Mouse (Mus musculus) heart, embryonic 10.5 days (tissue): ENCODE results near the gene Nckap1. TPM values are rescaled to one million over a fixed set of nuclear protein-coding genes. Genes with fewer than 3 reads are reported as not detected.
"Not testable (repeated sequence)": the region's sequence is repeated elsewhere in the genome, so short reads cannot be mapped to it uniquely, and the experiment has no call there.

Experiments
- DNase-seq: peaks from one replicate; pipeline ENCODE4 v3.0.0-alpha.2; 2017; ENCODE audit warnings: low spot score
- H3K27ac ChIP-seq: fragments of 300-500 bp; sonication (generic); 2 replicates; pipeline ENCODE4 v1.5.1; 2016; ENCODE audit warnings: mild to moderate bottlenecking
- H3K27me3 ChIP-seq: fragments of 300-500 bp; sonication (generic); 2 replicates; pipeline ENCODE4 v1.6.1; 2016; ENCODE audit warnings: mild to moderate bottlenecking; ENCODE audit not compliant: poor library complexity, insufficient read depth, severe bottlenecking
- H3K36me3 ChIP-seq: fragments of 300-500 bp; sonication (generic); 2 replicates; pipeline ENCODE4 v1.6.1; 2016; ENCODE audit warnings: mild to moderate bottlenecking, moderate library complexity
- H3K4me1 ChIP-seq: fragments of 300-500 bp; sonication (generic); 2 replicates; pipeline ENCODE4 v1.6.1; 2016; ENCODE audit warnings: mild to moderate bottlenecking
- H3K4me3 ChIP-seq: fragments of 300-500 bp; sonication (generic); 2 replicates; pipeline ENCODE4 v1.5.1; 2016; ENCODE audit warnings: mild to moderate bottlenecking, moderate library complexity
- H3K9me3 ChIP-seq: fragments of 300-500 bp; sonication (generic); 2 replicates; pipeline ENCODE4 v1.6.1; 2016; ENCODE audit warnings: mild to moderate bottlenecking, moderate library complexity
- WGBS: fragments of 180-500 bp; shearing (Covaris S2); methylation state at CpG from one replicate; pipeline ENCODE4 v1.1.7; 2016; 5-methylcytosine and 5-hydroxymethylcytosine counted together
- polyA plus RNA-seq: library from polyadenylated mRNA; unstranded; fragments of >200 nt; fragmentation: Nextera tagmentation; extraction: Ambion mirVana; gene quantifications from 2 replicates; pipeline ENCODE4 v1.2.1, GENCODE M21; 2016

The Nckap1 gene
- polyA plus RNA-seq, 1 experiment from 2014 or later, result 71.7 TPM

GRCm38 (mm10) chr2:80547901-80548300, 33.3 kb downstream of the Nckap1 start:
- H3K4me1 ChIP-seq, result no peaks in the 10 kb centered on the region
- DNase-seq, result no peak
- no peaks in the 10 kb centered on the region for H3K9me3 ChIP-seq
- 93% methylated on average over 1 of the region's 1 CpGs for WGBS
- no peak overlapping the region for H3K27ac ChIP-seq
- peaks cover 88% of the 10 kb centered on the region for H3K36me3 ChIP-seq
- H3K4me3 ChIP-seq, result no peak overlapping the region
- no peaks in the 10 kb centered on the region for H3K27me3 ChIP-seq

DNA sequence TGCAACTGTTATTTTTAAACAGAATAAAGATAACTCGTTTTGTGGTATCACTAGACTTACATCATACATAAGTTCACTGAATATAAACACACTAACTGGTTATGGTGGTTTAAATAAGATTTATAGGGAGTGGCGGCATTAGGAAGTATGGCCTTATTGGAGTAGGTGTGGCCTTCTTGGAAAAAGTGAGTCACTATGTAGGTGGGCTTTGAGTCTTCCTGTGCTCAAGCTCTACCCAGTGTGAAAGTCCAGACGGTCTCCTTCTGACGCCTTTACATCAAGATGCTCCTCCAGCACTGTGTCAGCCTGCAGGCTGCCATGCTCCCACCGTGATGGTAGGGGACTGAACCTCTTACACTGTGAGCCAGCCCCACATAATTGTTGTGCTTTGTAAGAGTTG, 38.4 kb downstream of the Nckap1 start:
- H3K9me3 ChIP-seq, result no peaks in the 10 kb centered on the region
- peaks cover 75% of the 10 kb centered on the region for H3K36me3 ChIP-seq
- no peak overlapping the region for H3K27ac ChIP-seq
- no peak for DNase-seq
- no peaks in the 10 kb centered on the region for H3K27me3 ChIP-seq
- H3K4me1 ChIP-seq, result no peaks in the 10 kb centered on the region
- WGBS, result 86% methylated on average over 5 of the region's 5 CpGs
- H3K4me3 ChIP-seq, result no peak overlapping the region

DNA sequence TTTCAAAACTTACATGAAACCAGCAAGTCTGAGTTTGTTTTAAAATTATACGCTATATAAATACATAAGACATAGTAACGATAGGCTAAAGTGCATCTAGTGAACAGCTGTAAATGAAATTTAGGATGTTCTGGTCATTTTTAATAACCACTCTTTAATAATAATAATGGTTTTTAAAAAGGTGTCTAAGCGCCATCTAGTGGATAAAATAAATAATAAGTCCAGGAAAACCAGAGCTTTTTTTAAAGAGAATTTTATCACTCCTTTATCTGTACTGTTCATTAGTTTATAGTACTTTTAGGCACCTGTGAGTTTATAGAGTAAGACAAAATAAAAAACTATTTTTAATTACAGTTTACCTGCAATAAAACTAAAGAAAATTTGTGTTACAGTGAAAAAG, 44.0 kb downstream of the Nckap1 start:
- DNase-seq, result no peak
- Histone ChIP-seq H3K27me3 (no peaks in the 10 kb centered on the region), H3K4me3 (no peak overlapping the region), H3K27ac (no peak overlapping the region), H3K9me3 (no peaks in the 10 kb centered on the region), H3K36me3 (peaks cover 72% of the 10 kb centered on the region), H3K4me1 (no peaks in the 10 kb centered on the region)
- 67% methylated on average over 3 of the region's 3 CpGs for WGBS

- Histone ChIP-seq H3K4me1 (no peaks in the 10 kb centered on the region), H3K9me3 (no peaks in the 10 kb centered on the region), H3K36me3 (peaks cover 73% of the 10 kb centered on the region), H3K27me3 (no peaks in the 10 kb centered on the region), H3K4me3 (no peak overlapping the region), H3K27ac (no peak overlapping the region)
- no peak for DNase-seq
- 98% methylated on average over 2 of the region's 2 CpGs for WGBS
These were observed 44.6 kb downstream of the Nckap1 start for GRCm38 (mm10) chr2:80536608-80537007.

- WGBS, result 92% methylated on average over 9 of the region's 9 CpGs
- DNase-seq, result no peak
- H3K27ac ChIP-seq, result no peak overlapping the region
- no peaks in the 10 kb centered on the region for H3K27me3 ChIP-seq
- no peak overlapping the region for H3K4me3 ChIP-seq
- H3K4me1 ChIP-seq, result no peaks in the 10 kb centered on the region
- peaks cover 86% of the 10 kb centered on the region for H3K36me3 ChIP-seq
- no peaks in the 10 kb centered on the region for H3K9me3 ChIP-seq
These were observed 56.9 kb downstream of the Nckap1 start for GRCm38 (mm10) chr2:80524275-80524674.

GRCm38 (mm10) chr2:80506051-80506802, 75.0 kb downstream of the Nckap1 start:
- WGBS, result 57% methylated on average over 7 of the region's 7 CpGs
- Histone ChIP-seq H3K4me1 (no peaks in the 10 kb centered on the region), H3K36me3 (peaks cover 67% of the 10 kb centered on the region), H3K27me3 (no peaks in the 10 kb centered on the region), H3K9me3 (no peaks in the 10 kb centered on the region), H3K27ac (peak overlapping the region; percentile 44; the same call in 1 of the 2 replicates), H3K4me3 (no peak overlapping the region)
- DNase-seq, result no peak

GRCm38 (mm10) chr2:80502132-80502531, 79.0 kb downstream of the Nckap1 start:
- Histone ChIP-seq H3K4me1 (no peaks in the 10 kb centered on the region), H3K27me3 (no peaks in the 10 kb centered on the region), H3K9me3 (no peaks in the 10 kb centered on the region), H3K27ac (no peak overlapping the region), H3K36me3 (peaks cover 58% of the 10 kb centered on the region), H3K4me3 (no peak overlapping the region)
- no peak for DNase-seq
- WGBS, result 92% methylated on average over 4 of the region's 4 CpGs

DNA sequence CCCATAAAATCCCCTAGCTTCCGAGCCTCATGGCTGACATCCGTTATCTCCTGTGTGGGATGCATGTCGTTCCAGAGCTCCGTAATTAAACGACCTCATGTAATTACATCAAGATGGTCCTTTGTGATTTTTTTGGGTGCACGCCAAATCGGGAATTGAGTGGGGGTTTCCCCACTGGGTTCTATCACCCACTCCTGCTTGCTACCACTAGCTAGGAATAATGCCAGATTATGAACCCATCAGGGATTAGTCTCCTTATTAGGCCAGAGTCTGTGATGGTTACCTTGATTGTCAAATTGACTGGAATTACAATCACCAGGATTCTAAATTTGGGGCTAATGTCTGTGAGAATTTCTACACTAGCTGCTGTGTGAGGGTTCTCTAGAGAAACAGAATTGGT, 85.9 kb downstream of the Nckap1 start:
- H3K4me1 ChIP-seq, H3K9me3 ChIP-seq, H3K27ac ChIP-seq, H3K27me3 ChIP-seq, H3K4me3 ChIP-seq, DNase-seq: not testable (repeated sequence)
- H3K36me3 ChIP-seq, result peaks cover 12% of the 10 kb centered on the region
- 79% methylated on average over 7 of the region's 7 CpGs for WGBS

DNA sequence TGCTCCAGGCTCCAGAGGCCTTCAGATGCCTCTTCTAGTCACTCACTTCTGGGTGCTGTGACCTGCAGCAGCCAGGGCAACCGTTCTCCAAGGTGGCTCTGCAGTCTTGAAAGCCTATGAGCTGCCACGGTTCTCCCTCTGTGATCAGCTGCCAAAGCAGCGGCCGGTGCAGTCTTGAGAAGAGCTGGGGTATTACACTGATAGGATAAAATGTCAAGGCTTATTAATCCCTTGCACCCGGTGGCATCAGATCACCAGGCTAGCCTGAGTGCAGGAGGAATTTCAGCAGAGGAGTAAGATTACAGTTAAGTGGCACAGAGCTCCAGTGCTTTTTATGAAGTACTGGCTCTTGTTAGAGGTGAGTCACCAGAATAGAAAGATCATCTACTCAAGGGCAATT, 94.3 kb downstream of the Nckap1 start:
- Histone ChIP-seq H3K27ac (0 out of 2 replicates have a peak overlapping the region, but pooled peaks have one; percentile 32), H3K4me3 (no peak overlapping the region), H3K9me3 (0 out of 2 replicates have a peak, but pooled peaks cover 4% of the 10 kb centered on the region), H3K27me3 (no peaks in the 10 kb centered on the region), H3K4me1 (peaks cover 5% of the 10 kb centered on the region; the same call in 1 of the 2 replicates), H3K36me3 (no peaks in the 10 kb centered on the region)
- DNase-seq, result no peak
- WGBS, result 35% methylated on average over 5 of the region's 5 CpGs

- no peak overlapping the region for H3K27ac ChIP-seq
- 0 out of 2 replicates have a peak, but pooled peaks cover 4% of the 10 kb centered on the region for H3K9me3 ChIP-seq
- H3K36me3 ChIP-seq, result no peaks in the 10 kb centered on the region
- no peaks in the 10 kb centered on the region for H3K27me3 ChIP-seq
- 94% methylated on average over 5 of the region's 5 CpGs for WGBS
- H3K4me3 ChIP-seq, result no peak overlapping the region
- peaks cover 5% of the 10 kb centered on the region; the same call in 1 of the 2 replicates for H3K4me1 ChIP-seq
- no peak for DNase-seq
These were observed 96.2 kb downstream of the Nckap1 start for GRCm38 (mm10) chr2:80484951-80485350.

- no peaks in the 10 kb centered on the region for H3K4me1 ChIP-seq
- no peak overlapping the region for H3K4me3 ChIP-seq
- WGBS, result 73% methylated on average over 1 of the region's 1 CpGs
- H3K27me3 ChIP-seq, result no peaks in the 10 kb centered on the region
- no peak for DNase-seq
- H3K27ac ChIP-seq, result no peak overlapping the region
- H3K9me3 ChIP-seq, result no peaks in the 10 kb centered on the region
- no peaks in the 10 kb centered on the region for H3K36me3 ChIP-seq
These were observed 105.3 kb downstream of the Nckap1 start for GRCm38 (mm10) chr2:80475831-80476230.

DNA sequence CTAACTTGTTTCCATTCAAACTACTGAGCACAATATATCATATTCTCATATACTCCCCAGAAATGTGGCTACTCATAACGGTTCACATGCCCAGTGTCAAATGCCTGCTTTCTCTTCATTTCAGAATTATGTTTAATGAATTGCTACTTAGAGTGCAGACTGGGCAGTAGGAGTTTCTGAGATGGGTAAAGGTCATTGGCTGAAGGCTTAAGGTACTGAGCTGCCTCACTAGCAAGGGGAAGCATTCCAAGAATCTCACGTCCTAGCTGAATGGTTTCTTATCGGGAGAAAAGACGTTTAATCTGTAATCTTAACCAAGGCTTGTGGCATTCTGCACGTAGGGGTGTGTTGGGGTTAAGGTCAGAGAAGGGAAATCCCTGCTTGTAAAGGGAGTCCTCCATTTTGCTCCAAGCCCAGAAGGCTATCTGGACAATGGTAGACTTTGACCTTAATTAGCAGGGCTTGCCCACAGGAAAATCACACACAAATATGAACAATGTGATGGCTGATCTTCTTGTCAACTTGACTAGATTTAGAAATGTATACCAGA, 106.9 kb downstream of the Nckap1 start:
- 49% methylated on average over 5 of the region's 5 CpGs for WGBS

GRCm38 (mm10) chr2:80465991-80466821, 115.0 kb downstream of the Nckap1 start:
- WGBS, result 59% methylated on average over 16 of the region's 16 CpGs

More for the DNA sequence above, 106.9 kb downstream of the Nckap1 start:
- no peaks in the 10 kb centered on the region for H3K36me3 ChIP-seq
- no peak overlapping the region for H3K27ac ChIP-seq
- no peaks in the 10 kb centered on the region for H3K4me1 ChIP-seq
- DNase-seq, result no peak
- H3K9me3 ChIP-seq, result no peaks in the 10 kb centered on the region
- no peak overlapping the region for H3K4me3 ChIP-seq
- no peaks in the 10 kb centered on the region for H3K27me3 ChIP-seq

More at GRCm38 (mm10) chr2:80465991-80466821, 115.0 kb downstream of the Nckap1 start:
- no peak for DNase-seq
- no peaks in the 10 kb centered on the region for H3K4me1 ChIP-seq
- H3K4me3 ChIP-seq, result no peak overlapping the region
- no peaks in the 10 kb centered on the region for H3K9me3 ChIP-seq
- no peaks in the 10 kb centered on the region for H3K27me3 ChIP-seq
- no peak overlapping the region for H3K27ac ChIP-seq
- no peaks in the 10 kb centered on the region for H3K36me3 ChIP-seq
